Mouse (Mus musculus) liver (tissue): ENCODE measurements around the gene Ssna1.

ENCODE experiments used
- DNase-seq: peaks from one replicate; pipeline ENCODE4 v3.0.0-alpha.2; 2020; ENCODE audit warnings: mixed read lengths

The Ssna1 gene

DNA sequence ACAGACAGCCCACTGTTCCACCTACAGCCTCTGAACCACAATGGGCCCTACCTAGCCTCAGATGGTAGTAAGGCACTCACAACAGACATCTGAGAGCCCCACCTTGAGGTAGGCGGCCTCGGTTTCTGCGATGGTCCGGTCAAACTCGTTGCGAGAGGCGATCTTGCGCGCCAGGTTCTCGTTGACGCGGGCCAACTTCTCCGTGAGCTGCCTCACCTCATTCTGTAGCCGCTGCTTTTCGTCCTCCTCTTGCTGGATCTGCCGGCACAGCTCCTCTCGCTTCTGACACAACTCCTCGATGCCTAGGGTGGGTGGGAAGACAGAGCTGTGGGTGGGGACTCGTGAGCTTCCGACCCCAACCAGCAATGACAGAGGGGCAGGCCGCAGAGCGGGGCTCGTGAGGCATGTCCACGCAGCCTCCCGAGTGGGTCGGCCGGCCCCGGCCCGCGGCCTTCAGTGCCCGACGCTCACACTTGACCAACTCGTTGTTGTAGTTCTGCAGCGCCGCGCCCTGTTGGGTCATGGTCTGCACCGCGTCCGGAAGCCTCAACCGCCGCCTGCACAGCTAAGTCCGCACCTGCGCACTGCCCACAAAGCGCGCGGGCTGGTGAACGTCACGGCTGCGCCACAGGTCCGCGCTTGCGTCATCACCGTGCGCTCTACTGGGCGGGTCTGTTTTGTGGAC lies at the start of gene Ssna1, which contains the start of gene Anapc2:
TSS of gene Ssna1 (minus strand) at position 612 of the 685 bp plus-strand sequence.
TSS of gene Anapc2 (plus strand) at position 652 of the 685 bp plus-strand sequence.
- DNase-seq: peak; percentile 98

DNA sequence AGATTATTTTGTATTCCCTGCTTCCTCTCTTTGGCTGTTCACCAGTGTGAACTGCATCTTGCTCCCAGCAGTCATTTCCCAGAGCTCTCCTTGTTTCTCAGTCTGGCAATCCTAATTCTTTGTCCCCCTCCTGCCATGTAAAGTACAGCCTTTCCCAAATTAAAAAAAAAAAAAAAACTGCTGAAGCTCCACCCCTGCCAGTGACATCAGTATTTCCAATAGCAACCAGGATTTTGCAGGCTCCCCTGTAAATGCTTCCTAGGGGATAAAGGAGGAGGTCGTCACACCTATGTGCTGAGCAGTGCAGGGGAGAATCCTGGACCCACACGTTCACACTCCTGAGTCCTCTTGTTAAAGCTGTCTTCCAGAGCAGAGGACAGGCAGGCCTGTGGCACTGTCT lies 47.8 kb upstream of the Ssna1 start:
- DNase-seq: no peak

DNA sequence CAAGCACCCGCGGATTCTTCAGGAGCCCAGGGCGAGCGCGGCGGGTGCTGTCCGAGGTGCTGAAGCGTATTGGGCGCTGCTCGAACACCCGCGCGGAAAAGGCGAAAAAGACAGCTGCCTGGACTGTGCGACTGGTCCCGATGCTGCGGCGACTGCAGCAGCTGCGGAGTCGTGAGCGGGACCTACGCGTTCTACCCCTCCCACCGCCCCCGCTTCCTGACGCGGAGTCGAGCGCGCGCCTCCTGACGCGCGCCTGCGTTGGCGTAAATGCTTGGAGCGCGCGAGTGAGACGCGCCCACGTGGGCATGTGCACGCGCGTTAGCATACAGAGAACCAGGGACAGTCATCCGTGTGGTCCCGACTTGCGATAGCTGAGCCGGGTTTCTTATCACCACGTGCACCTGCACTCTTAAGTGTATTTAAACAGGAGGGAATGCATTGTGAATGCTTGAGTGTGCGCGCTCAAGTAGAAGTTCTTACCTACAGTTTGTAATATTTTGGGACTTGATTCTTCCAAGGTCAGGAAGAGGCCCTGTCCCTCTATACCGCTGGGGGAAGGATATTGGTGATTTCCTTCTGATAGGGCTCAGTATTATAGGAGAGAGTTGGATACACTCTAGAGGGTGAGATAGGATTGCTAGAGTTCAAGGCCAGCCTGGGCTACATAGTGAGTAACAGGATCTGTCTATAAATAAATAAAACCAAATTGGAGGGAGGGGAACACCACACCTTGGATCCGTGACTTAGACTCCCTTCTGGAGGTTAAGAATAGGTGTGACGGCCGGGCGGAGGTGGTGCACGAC lies 46.9 kb upstream of the Ssna1 start, which contains the start of gene Grin1:
TSS of gene Grin1 (minus strand) at position 217 of the 803 bp plus-strand sequence.
- peak; percentile 69 for DNase-seq

DNA sequence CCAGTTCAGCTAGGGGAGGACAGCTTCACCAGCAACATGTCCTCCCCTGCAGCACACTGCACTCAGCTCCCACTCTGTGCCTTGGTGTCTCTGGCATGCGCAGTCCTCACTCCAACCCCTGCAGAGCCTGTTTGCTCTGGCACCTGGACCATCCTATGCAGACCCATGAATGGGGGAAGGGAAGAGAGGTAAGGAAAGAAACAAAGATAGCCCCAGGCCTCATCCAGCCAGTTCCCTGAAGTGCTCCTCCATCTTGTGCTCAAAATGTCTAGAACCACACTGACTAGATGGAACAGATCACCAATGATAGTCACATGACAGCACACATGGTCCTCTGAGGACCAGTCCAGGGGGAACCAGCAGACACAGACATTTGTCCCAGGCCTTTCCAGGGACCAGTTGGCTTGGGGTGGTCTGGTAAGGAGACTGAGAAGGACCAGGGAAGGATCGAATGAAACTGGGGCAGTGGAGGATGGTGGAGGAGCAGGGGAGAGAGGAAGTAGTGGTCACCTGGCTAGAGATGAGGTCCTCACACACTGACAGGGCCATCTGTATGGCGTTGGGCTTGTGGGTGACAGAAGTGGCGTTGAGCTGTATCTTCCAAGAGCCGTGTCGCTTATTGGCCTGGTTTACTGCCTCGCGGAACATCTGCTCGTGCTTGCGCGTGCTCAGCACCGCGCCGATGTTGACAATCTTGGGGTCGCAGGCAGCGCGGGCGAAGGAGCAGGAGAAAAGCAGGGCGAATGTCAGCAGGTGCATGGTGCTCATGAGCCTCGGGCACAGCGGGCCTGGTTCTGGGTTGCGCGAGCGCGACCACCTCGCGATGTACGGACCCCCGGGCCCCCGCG lies 46.1 kb upstream of the Ssna1 start:
- DNase-seq: no peak

DNA sequence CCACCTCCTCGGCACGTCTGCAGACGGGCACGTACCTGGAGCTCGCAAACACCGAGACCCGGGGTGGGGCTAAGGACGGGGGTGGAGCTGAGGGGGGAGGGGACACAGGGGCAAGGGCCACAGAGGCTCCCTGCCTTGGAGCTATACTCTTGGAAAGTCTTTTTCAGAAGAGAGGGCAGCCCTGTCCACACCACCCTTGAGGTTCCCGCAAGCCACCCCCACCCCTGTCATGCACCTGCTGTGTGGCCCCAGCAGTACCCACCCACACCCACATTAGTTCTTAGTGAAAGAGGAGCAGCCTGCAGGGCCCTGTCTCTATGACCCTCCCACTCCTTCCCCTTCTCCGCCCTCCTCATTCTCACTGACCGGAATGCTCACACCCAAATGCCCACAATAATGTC lies 39.3 kb upstream of the Ssna1 start:
- DNase-seq: no peak

DNA sequence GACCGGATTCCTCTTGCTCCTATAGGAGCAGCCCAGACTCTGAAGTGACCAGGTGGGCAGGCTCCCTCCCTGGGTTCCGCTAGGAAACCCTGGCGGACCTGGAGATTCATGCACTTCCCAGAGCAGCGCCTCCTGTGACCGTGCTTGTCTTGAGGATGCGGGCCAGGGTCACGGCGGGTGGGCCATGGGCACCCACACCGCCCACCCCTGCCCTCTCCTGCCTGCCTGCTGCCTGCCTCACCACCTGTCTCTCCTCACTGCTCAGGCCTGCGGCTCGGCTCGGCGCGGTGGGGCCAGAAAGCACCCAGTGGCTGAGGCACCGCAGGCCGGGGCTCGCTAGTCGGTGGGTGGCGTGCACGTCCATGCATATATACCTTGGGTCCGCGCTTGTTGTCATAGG lies 38.7 kb upstream of the Ssna1 start:
- DNase-seq: no peak

DNA sequence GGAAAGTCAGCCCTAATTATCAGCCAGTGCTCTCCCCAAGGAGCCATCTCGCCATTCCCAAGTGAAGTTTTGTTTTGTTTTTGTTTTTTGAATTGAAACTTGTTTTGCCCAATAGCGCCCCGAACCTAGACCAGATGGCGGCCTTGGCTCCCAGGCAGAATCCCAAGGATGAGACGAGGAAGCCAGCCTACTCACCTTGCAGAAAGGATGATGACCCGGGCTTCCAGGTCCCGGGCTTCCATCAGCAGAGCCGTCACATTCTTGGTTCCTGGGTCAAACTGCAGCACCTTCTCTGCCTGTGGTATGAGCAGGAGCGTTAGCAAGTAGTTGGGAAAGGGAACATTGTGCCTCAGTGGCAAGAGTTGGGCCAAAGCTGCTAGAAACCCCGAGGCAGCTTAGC lies 37.9 kb upstream of the Ssna1 start:
- DNase-seq: no peak

DNA sequence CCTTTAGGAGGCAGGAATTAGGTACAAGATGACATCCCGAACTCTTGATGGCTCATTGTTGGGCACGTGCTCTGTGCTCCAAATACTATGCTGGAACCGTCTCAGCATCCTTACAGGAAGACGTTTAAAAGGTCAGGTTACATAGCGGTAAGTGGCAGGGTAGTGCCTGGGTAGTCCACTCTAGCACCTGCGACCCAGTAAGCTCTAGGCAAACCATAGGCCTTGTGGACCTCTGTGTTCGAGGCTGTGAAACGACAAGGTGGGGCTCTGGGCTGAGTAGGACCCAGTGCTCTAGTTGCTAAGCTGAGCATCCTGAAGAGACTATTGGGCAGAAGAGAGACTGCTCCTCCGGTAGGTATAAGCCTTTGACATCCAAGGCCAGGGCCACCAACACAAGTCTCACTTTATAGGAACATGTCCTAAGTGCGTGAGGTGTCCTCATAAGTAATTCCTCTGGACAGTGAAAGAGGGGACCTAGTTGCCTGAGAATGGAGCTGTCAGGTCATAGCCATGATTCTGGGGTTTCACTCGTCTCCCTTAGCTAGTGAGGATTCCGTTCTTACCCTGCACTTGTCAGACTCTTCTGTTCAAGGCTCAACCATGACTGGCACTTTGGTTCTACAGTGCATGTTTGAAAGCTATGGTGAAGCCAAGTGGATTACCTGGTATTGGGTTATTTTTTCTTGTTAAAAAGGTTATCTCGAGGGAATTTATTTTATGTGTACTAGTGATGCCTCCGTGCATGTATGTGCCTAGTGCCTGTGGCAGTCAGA lies 33.5 kb upstream of the Ssna1 start:
- no peak for DNase-seq

DNA sequence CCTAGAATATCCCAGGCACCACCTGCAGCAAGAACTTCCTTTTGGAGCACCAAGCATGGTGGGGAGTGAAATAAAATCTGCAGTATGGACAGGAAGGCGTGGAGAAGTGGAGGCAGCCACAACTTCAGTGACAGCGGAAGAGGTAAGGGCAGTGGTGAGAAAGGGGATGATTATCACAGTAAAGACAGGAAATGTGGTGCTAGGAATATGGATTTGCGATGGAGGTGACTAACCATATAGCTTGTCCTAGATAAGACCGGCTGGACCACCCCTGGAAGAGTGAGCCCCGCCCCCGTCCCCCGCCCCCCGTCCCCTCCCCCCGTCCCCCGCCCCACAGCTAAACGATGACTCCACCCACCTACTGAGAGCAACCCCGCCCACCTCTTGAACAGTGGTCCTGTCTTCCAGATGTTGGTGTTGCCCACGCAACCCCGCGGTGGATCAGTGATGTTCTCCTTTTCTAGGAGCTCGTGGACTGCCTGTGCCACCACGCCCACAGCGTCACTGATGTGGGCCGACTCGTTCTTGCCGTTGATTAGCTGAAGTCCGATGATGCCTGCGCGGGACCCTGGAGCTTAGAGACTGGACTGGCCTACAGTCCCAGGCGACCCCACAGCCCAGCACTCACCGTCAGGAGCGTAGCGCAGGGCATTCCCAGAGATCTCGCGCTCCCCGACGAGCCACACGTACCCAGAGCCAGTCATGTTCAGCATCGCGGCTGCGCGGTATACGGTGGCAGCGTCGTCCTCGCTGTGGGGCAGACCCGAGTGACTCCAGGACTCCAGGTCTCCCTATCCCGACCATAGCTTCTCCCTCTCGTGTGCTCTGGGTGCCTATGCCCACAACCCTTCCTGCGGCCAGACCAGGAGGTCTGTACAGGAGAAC lies 32.7 kb upstream of the Ssna1 start:
- peak; percentile 26 for DNase-seq

DNA sequence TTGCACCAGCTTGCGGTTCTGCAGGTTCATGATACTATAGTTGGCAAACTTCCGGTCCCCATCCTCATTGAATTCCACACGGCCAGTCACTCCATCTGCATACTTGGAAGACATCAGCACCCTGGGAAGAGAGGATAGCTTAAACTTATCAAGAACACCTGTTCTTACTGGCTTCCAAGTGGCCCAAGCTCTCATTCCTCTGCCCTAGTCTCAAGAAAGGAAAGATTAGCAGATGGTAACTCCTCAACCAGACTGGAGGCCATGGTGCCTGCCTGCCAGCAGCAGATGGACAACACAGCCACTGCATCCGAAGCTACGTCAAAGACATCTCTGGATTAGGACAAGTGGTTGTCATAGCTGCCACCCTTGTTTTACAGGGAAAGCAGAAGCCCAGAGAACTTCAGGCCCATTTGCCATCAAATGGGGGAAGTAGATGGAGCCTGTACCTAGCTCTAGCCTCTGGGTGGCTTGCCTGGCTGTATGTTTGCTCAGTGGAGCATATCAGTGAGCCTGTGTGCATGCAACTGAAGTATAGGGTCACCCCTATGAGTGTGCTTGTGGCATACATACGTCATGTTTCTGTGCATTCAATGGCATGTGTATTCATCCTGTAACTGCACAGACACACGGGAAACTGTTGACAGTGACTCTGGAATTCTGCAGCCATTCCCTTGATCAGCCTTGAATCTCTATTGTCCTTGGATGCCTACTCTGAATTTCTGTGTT lies 31.9 kb upstream of the Ssna1 start:
- no peak for DNase-seq

DNA sequence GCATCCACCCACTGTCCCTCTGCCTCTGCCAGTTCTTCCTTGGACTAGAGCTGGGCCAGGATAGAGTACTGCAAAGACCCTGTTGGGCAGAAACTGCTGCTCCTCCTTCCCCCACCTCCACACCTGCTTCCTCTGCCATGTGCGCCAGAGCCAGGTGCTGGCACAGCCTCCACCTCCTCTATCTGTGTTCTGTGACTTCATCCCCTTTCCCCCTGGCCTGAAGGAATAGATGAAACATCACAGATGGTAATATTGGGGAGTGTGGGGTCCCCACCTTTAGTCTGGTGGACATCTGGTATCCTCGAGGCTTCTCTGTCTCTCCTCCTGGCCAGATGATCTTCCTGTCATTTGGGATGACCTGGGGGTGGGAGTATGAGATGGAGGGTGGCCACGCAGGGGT lies 31.2 kb upstream of the Ssna1 start:
- no peak for DNase-seq

DNA sequence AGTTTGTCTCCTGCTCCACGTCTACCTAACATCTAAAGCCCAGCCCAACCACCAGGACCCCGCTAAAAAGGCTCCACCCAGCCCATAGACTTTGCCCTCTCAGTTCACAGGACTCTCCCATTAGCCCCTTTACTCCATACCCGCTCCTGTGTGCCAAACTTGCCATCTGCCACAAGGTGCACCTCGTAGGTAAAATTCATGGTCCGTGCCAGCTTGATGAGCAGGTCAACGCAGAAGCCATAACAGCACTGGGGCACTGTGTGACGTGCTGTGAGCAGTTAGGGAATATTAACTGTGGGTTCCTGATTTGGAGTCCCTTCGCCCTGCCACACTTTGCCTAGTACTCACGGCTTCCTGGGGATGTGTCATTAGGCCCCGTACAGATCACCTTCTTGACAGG lies 25.8 kb upstream of the Ssna1 start:
- DNase-seq: no peak

DNA sequence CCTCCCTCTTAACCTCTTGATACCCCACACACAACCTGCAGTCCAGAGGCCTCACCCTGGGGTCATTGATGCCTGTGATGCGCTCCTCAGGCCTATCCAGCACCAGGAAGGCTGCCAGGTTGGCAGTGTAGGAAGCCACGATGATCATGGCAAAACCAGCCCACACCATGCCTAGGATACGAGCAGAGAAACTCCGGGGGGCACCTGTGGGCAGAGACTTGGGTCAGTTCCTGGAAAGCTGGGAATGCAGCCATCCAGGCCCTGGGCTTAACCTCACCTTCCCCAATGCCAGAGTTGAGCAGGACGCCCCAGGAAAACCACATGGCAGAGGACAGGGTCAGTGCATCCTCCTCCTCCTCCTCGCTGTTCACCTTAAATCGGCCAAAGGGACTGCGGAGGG lies 24.9 kb upstream of the Ssna1 start:
- DNase-seq: no peak

DNA sequence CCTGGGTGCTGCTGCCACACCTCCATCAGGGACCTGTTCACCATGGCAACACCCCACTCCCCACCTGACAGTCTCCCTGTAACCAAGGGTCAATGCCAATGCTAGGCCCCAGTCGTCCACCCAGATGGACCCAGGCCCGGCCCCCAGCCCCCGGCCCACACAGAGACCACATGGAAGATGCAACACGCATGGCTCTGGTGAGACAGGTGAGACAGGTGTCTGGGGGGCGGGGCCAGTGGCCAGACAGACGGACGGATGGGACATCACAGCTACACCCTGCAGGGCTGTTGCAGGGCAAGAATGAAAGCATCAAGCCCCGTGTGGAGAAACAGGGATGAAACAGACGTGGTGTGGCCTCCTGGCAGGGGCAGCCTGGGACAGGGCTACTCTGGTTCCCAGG lies 21.5 kb upstream of the Ssna1 start:
- no peak for DNase-seq

DNA sequence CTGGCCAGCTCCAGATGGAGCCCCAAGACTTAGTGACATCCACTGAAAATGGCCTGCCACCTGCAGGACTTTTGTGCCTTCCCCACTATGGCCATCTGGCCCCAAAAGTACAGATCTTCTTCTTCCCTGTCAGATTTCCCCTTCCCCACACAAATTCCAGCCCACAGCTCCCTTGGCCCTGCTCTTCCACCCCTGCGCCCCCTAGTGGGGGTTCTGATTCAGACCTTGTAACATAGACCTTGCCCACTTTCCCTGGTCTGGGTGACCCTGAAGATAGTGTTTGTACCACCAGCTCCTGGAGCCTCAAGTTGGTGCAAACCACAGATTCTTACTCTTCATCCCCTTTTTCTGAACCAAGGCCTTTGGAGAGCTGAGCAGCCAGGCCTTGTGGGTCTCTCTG lies 20.6 kb upstream of the Ssna1 start:
- peak; percentile 77 for DNase-seq

DNA sequence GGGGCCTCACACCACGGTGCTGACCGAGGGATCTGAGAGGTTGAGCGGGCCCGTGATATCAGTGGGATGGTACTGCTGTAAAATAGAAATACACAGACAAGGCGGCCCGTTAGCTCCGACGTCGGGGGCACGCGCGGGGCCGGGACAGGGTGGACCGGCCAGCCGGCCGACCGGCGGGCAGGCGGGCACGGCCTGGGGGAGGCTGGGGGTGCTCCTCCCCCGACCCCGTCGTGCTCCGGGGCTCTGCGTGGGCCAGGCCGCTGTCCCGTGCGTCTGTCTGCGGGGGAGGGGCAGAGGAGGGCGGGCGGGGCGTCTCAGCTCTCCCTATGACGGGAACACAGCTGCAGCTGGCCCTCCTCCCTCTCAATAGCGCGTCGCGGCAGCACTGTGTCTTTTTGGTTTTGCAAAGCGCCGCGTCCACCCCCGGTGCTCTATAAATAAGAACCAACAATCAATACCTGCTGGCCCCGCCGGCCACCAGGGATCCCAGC lies 19.9 kb upstream of the Ssna1 start:
- no peak for DNase-seq

DNA sequence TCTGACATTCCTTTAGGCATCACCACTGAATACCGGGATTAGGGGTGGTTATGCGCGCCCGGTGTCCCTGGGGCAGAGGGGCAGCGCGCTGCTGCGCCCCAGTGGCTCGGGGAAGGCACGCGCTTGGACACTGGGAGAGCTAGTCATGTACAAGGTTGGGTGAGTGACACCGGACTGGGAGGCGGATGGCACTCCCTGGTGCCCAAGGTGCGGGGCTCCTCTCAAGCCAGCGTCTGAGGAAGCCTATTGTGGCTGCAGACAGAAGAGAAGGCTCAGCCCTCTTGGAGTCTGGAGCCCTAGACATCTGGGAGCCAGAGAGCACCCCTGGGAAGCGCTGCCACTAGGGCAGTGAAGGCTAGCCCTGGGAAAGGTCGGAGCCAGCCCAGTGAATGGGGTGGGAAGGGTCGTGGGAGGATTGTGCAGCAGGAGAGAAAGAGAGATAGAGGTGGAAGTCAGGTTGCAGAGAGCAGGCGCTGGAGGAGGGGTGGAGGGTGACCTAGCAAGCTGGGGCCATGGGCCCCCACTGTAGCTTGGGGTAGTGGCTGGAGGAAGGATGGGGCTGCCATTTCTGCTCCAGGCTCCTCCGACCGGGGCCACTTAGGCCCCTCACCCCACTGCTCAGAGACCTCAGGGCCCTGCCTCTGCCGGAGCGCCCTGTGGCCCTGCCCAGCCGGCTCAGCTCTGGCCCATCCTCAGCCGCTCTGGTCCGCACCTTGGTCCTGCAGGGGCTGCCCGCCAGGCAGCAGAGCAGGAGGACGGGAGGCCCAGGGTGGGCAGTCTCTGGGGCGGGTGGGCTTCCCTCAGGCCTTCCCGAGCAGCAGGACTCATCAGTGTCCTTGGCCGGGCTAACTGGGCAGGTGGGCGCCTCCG lies 19.2 kb upstream of the Ssna1 start:
- DNase-seq: no peak

DNA sequence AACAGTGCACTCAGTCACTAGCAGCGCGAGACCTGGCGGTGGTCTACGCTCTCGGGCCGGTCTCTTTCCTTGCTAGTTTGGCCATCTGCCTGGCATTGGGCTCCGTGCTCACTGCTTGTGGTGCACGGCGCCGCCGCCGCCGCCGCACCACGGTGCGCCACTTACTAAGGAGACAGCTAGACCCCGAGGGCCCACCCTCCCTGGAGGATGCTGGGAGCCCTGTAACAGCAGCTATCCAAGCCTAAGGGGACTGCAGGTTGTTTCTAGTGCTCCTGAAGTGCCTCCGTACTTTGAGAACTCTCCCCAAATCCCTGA lies 18.5 kb upstream of the Ssna1 start:
- DNase-seq: no peak

DNA sequence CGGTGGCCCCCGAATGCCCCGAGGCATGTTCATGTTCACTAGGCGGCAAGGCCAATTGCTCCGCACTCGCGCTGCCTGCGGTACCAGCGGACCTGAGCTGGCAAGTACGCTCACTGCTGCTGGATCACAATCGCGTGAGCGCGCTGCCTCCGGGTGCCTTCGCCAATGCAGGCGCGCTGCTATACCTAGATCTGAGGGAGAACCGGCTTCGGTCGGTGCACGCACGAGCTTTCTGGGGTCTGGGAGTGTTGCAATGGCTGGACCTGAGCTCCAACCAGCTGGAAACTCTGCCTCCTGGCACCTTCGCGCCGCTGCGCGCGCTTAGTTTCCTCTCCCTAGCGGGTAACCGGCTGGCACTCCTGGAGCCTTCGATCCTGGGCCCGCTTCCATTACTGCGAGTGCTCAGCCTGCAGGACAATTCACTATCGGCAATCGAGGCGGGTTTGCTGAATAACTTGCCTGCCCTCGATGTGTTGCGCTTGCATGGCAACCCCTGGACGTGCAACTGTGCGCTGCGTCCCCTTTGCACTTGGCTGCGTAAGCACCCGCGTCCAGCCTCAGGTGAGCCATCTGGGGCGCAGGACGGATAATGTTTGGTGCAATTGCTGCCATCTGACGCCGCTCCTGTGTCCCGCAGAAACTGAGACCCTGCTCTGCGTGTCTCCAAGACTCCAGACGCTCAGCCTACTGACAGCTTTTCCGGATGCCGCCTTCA lies 18.0 kb upstream of the Ssna1 start:
- DNase-seq: no peak
